Mouse (Mus musculus) stomach, postnatal 0 days (tissue): ENCODE results near the gene Atp6v1g3. TPM values are rescaled to one million over a fixed set of nuclear protein-coding genes. Genes with fewer than 3 reads are reported as not detected.

ENCODE experiments used
- ATAC-seq: fragments of 200-750 bp; cut with Nextera tagmentation; 2 replicates; pipeline ENCODE4 v1.8.0; 2017; ENCODE audit not compliant: low FRiP score, low TSS enrichment
- DNase-seq: peaks from one replicate; pipeline ENCODE4 v3.0.0-alpha.2; 2016; ENCODE audit warnings: low spot score
- H3K27ac ChIP-seq: fragments of 300-500 bp; sonication (generic); replicated peaks from 2 replicates; pipeline ENCODE4 v1.5.1; 2014; ENCODE audit warnings: mild to moderate bottlenecking, control low read depth
- H3K27me3 ChIP-seq: fragments of 300-500 bp; sonication (generic); 2 replicates; pipeline ENCODE4 v1.6.1; 2014; ENCODE audit warnings: low read length; ENCODE audit not compliant: control insufficient read depth, insufficient read depth
- H3K36me3 ChIP-seq: fragments of 300-500 bp; sonication (generic); 2 replicates; pipeline ENCODE4 v1.6.1; 2014; ENCODE audit warnings: low read length, mixed read lengths; ENCODE audit not compliant: control insufficient read depth, insufficient read depth
- H3K4me1 ChIP-seq: fragments of 300-500 bp; sonication (generic); replicated peaks from 2 replicates; pipeline ENCODE4 v1.6.1; 2014; ENCODE audit warnings: antibody characterized with exemption; ENCODE audit not compliant: control insufficient read depth, insufficient read depth
- H3K4me2 ChIP-seq: fragments of 300-500 bp; sonication (generic); replicated peaks from 2 replicates; pipeline ENCODE4 v1.6.1; 2014; ENCODE audit warnings: low read depth, mild to moderate bottlenecking, control low read depth, moderate library complexity
- H3K4me3 ChIP-seq: fragments of 300-500 bp; sonication (generic); 2 replicates; pipeline ENCODE4 v1.5.1; 2014; ENCODE audit warnings: low read depth, low read length, control low read depth
- H3K9ac ChIP-seq: fragments of 300-500 bp; sonication (generic); 2 replicates; pipeline ENCODE4 v1.6.1; 2014; ENCODE audit warnings: mild to moderate bottlenecking, low read length, control low read depth, mixed read lengths
- H3K9me3 ChIP-seq: fragments of 300-500 bp; sonication (generic); 2 replicates; pipeline ENCODE4 v1.6.1; 2016; ENCODE audit warnings: low read length; ENCODE audit not compliant: control insufficient read depth
- CTCF ChIP-seq: IDR thresholded peaks from 2 replicates; pipeline ENCODE4 v1.5.1; 2016; ENCODE audit warnings: antibody characterized with exemption, low read depth, mild to moderate bottlenecking, moderate library complexity
- EP300 ChIP-seq: optimal IDR thresholded peaks from 2 replicates; pipeline ENCODE3; 2016; ENCODE audit warnings: antibody characterized with exemption
- WGBS: fragments of 180-500 bp; shearing (Covaris S2); extraction: QIAGEN DNeasy Blood & Tissue Kit; methylation state at CpG from one replicate; pipeline ENCODE4 v1.1.7; 2014; 5-methylcytosine and 5-hydroxymethylcytosine counted together
- polyA plus RNA-seq: library from polyadenylated mRNA; unstranded; fragments of >200 nt; fragmentation: Nextera tagmentation; extraction: Ambion mirVana; gene quantifications from 2 replicates; pipeline ENCODE4 v1.2.1, GENCODE M21; 2015

Gene Atp6v1g3
- polyA plus RNA-seq, 1 experiment from 2014 or later, result not detected

DNA sequence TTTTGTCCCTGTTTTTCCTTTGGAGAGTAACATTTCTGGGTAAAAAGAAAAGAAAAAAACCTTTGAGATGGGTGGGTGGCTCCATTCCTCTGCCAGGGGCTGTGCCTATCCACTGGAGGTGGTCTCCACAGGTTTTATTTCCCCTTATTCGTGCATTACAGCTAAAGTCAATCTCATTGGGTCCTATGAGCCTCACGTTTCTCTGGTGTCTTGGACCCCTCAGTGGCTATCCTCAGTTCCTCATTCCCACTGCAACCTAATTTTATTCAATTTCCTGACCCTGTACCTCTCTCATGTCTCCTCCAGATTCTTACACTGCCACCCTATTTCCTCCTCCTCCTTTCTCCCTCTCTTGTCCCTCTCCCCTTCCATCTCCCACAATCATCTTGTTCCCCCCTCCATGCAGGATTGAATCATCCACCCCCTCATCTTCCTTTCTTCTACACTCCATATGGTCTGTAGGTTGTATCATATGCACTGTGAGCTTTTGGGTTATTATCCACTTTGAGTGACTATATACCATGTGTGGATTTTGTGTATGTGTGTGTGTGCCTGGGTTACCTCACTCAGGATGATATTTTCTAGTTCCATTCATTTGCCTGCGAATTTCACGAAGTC is 17.3 kb upstream of the Atp6v1g3 start:
- Histone ChIP-seq H3K4me2 (no peak overlapping the region), H3K9me3 (no peaks in the 10 kb centered on the region), H3K9ac (no peak overlapping the region), H3K27ac (no peak overlapping the region), H3K4me3 (no peak overlapping the region), H3K36me3 (no peaks in the 10 kb centered on the region), H3K27me3 (no peaks in the 10 kb centered on the region), H3K4me1 (no peaks in the 10 kb centered on the region)
- no peak for TF ChIP-seq CTCF
- TF ChIP-seq EP300, result no peak
- no peak for ATAC-seq
- no peak for DNase-seq
- 87% methylated on average over 4 of the region's 4 CpGs for WGBS

DNA sequence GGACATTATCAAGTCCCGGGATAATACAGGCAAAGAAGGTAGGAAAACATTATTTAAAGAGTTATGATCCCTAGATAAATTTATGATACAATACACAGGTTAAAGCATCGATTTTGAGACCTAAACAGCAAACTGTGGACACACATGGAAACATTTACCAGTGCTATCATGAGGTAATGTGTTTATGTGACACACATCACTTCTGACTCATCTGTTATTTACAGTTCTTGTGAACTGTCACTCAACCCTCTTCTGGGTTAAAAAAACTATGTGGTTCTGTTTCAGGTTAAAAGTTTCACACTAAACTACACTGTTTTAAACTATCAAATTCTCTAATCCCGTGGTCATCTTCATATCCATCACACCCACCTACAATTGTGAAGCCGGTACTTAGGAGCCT is 14.8 kb upstream of the Atp6v1g3 start:
- Histone ChIP-seq H3K36me3 (no peaks in the 10 kb centered on the region), H3K4me3 (no peak overlapping the region), H3K9ac (no peak overlapping the region), H3K27me3 (no peaks in the 10 kb centered on the region), H3K4me2 (no peak overlapping the region), H3K9me3 (no peaks in the 10 kb centered on the region), H3K4me1 (no peaks in the 10 kb centered on the region), H3K27ac (no peak overlapping the region)
- TF ChIP-seq CTCF (no peak), EP300 (no peak)
- no peak for ATAC-seq
- no peak for DNase-seq
- 63% methylated on average over 4 of the region's 4 CpGs for WGBS

DNA sequence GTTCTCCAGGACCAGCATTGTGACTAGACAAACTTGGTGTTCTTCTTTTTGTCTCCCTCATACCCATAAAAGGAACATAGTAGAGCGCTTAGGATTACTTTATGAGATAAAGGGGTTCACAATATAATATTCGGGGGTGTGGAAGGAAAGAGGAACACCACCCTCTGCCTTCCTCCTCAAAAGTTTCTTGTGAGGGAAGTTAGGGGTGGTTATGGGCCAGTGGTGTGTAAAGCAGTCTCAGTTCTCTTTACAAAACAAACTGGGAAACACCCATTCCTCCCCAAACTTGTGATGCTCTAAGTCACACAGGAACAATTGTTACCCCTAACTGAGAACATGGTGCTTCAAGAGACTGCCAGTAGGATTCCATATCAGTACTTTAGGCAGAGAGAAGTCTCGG is 12.0 kb upstream of the Atp6v1g3 start:
- Histone ChIP-seq H3K4me1 (no peaks in the 10 kb centered on the region), H3K9ac (no peak overlapping the region), H3K9me3 (no peaks in the 10 kb centered on the region), H3K4me3 (no peak overlapping the region), H3K27me3 (no peaks in the 10 kb centered on the region), H3K27ac (no peak overlapping the region), H3K4me2 (no peak overlapping the region), H3K36me3 (no peaks in the 10 kb centered on the region)
- DNase-seq (no peak), ATAC-seq (no peak)
- TF ChIP-seq CTCF (no peak), EP300 (no peak)
- WGBS, result 87% methylated on average over 3 of the region's 3 CpGs

DNA sequence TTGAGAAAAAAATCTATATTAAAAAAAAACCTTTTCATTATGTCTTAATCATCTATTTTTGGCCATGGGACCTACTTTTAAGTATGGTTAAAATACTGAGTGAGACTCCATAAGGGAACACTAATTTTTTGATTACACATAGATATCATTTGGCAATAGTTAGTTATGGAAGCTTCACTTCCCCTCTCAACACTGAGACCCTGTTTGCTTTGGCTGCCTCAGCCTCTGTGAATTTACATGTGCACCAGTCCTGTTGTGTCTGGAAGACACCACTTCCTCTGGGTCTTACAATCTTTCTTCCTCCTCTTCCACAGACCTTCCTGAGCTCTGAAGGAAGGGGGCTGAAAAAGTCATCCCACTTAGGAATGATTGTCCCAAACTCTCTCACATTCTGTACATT is 11.1 kb upstream of the Atp6v1g3 start:
- Histone ChIP-seq H3K4me1 (no peaks in the 10 kb centered on the region), H3K36me3 (no peaks in the 10 kb centered on the region), H3K4me3 (no peak overlapping the region), H3K9me3 (no peaks in the 10 kb centered on the region), H3K27ac (no peak overlapping the region), H3K27me3 (no peaks in the 10 kb centered on the region), H3K4me2 (no peak overlapping the region), H3K9ac (no peak overlapping the region)
- DNase-seq, result no peak
- no peak for ATAC-seq
- TF ChIP-seq EP300 (no peak), CTCF (no peak)

DNA sequence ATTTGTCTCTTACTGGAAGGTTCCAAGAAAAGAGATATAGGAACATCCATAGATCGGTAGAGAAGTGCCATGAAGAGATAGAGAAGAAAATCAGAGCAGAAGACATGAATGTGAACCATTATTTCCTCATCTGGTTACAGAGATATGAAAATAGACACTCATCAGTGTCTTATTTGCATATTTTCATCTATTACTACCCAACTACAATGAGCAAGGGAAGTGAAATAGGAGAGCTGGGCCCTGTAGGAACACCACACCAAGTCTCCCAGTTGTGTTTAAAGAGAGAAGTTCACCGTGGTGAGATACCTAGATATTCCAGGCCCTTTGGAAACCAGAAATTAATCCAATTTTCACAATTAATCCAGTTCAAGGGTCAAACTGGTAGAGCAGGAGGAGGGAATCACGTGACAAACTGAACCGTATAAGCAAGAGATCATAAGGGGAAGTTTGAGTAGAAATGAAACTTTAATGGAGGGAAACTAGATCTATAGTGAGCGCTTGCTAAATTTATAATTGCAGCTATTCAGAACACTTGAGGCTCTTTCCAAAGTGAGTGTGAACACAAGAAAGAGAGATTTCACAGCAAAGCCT is 6.0 kb upstream of the Atp6v1g3 start:
- 85% methylated on average over 5 of the region's 5 CpGs for WGBS
- H3K36me3 ChIP-seq, result no peaks in the 10 kb centered on the region
- no peaks in the 10 kb centered on the region for H3K9me3 ChIP-seq
- DNase-seq, result no peak
- H3K4me1 ChIP-seq, result no peaks in the 10 kb centered on the region
- no peak overlapping the region for H3K27ac ChIP-seq
- ATAC-seq, result no peak
- TF ChIP-seq CTCF (no peak), EP300 (no peak)
- no peak overlapping the region for H3K4me2 ChIP-seq
- no peaks in the 10 kb centered on the region for H3K27me3 ChIP-seq
- H3K9ac ChIP-seq, result no peak overlapping the region
- H3K4me3 ChIP-seq, result no peak overlapping the region

DNA sequence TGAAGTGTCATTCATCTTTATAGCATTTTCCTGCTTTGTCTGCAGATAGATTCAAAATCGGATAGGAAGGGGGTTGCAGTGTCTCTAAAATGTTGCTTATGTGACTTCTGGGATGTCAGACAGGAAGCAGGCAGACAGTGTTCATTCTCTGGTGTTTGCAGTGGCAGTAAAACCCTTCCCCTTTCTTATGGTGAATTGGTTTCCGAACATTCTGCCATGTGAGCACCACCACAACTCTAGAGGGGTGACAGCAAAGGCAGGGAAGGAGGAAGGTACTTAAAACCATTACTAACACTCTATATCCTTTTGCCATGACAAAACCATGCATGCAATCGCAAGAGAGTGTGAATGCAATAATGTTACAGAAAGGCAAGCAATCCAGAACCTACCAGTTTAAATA is 1.4 kb downstream of the Atp6v1g3 start:
- TF ChIP-seq CTCF (no peak), EP300 (no peak)
- Histone ChIP-seq H3K27ac (no peak overlapping the region), H3K27me3 (no peaks in the 10 kb centered on the region), H3K36me3 (no peaks in the 10 kb centered on the region), H3K9ac (no peak overlapping the region), H3K4me2 (no peak overlapping the region), H3K4me3 (no peak overlapping the region), H3K9me3 (no peaks in the 10 kb centered on the region), H3K4me1 (no peaks in the 10 kb centered on the region)
- DNase-seq (no peak), ATAC-seq (no peak)
- WGBS, result 68% methylated on average over 3 of the region's 3 CpGs
